Mouse (Mus musculus) ES-Bruce4 (cell line): ENCODE results near the gene Slc25a28. TPM values are rescaled to one million over a fixed set of nuclear protein-coding genes. Genes with fewer than 3 reads are reported as not detected.

Experiments used
- H3K27ac ChIP-seq: 2 replicates; pipeline ENCODE4 v1.5.1; 2012; ENCODE audit warnings: low read length, inconsistent platforms; ENCODE audit not compliant: insufficient read depth
- H3K27me3 ChIP-seq: 2 replicates; pipeline ENCODE4 v1.6.1; 2012; ENCODE audit warnings: mild to moderate bottlenecking, low read length, inconsistent platforms; ENCODE audit not compliant: control insufficient read depth, poor library complexity, insufficient read depth, severe bottlenecking
- H3K36me3 ChIP-seq: 2 replicates; pipeline ENCODE4 v1.6.1; 2012; ENCODE audit warnings: inconsistent platforms, mild to moderate bottlenecking, low read length, moderate library complexity; ENCODE audit not compliant: control insufficient read depth, poor library complexity, insufficient read depth, severe bottlenecking
- H3K4me1 ChIP-seq: one replicate; pipeline ENCODE4 v1.8.1; 2011; ENCODE audit warnings: low read length; ENCODE audit not compliant: control insufficient read depth, insufficient read depth
- H3K4me3 ChIP-seq: 2 replicates; pipeline ENCODE4 v1.5.1; 2011; ENCODE audit warnings: low read depth, mild to moderate bottlenecking, low read length
- H3K9ac ChIP-seq: 2 replicates; pipeline ENCODE4 v1.6.1; 2012; ENCODE audit warnings: low read depth, mild to moderate bottlenecking, inconsistent platforms; ENCODE audit not compliant: poor library complexity, severe bottlenecking
- H3K9me3 ChIP-seq: replicated peaks from 2 replicates; pipeline ENCODE4 v1.6.1; 2012; ENCODE audit warnings: mild to moderate bottlenecking, low read length, inconsistent platforms; ENCODE audit not compliant: control insufficient read depth, poor library complexity, insufficient read depth, severe bottlenecking
- CTCF ChIP-seq: IDR thresholded peaks from one replicate; pipeline ENCODE4 v1.8.1; 2011; ENCODE audit warnings: low read depth, low read length
- EP300 ChIP-seq: IDR thresholded peaks from 2 replicates; pipeline ENCODE4 v1.6.1; 2011; ENCODE audit warnings: low read depth, low read length; ENCODE audit not compliant: insufficient read depth
- POLR2A ChIP-seq: IDR thresholded peaks from one replicate; pipeline ENCODE4 v1.8.1; 2011; ENCODE audit warnings: low read length; ENCODE audit not compliant: insufficient read depth
- polyA plus RNA-seq: library from polyadenylated mRNA; stranded (reverse); fragments of >200 nt; gene quantifications from 2 replicates; pipeline ENCODE4 v1.2.4, GENCODE M21; 2011; ENCODE audit warnings: low read depth; ENCODE audit not compliant: missing spikeins, insufficient read depth, insufficient read length

Gene Slc25a28
- polyA plus RNA-seq, 1 experiment = 31.2 TPM

- Histone ChIP-seq H3K9me3 (no peaks in the 10 kb centered on the region), H3K27me3 (no peaks in the 10 kb centered on the region), H3K4me1 (peaks cover 2% of the 10 kb centered on the region), H3K9ac (no peak overlapping the region), H3K4me3 (no peak overlapping the region), H3K27ac (no peak overlapping the region), H3K36me3 (no peaks in the 10 kb centered on the region)
- no peak for TF ChIP-seq CTCF
- TF ChIP-seq POLR2A = no peak
- no peak for TF ChIP-seq EP300
Measured at GRCm38 (mm10) chr19:43681541-43681940, 6.9 kb upstream of the Slc25a28 start.

GRCm38 (mm10) chr19:43679474-43679981 lies 4.8 kb upstream of the Slc25a28 start:
- H3K9ac ChIP-seq = no peak overlapping the region
- no peaks in the 10 kb centered on the region for H3K36me3 ChIP-seq
- H3K4me3 ChIP-seq = no peak overlapping the region
- no peaks in the 10 kb centered on the region for H3K9me3 ChIP-seq
- no peak overlapping the region for H3K27ac ChIP-seq
- H3K4me1 ChIP-seq = peaks cover 2% of the 10 kb centered on the region
- no peaks in the 10 kb centered on the region for H3K27me3 ChIP-seq
- no peak for TF ChIP-seq CTCF
- TF ChIP-seq EP300 = no peak
- no peak for TF ChIP-seq POLR2A

- TF ChIP-seq EP300 (no peak), POLR2A (no peak)
- H3K4me3 ChIP-seq = no peak overlapping the region
- no peaks in the 10 kb centered on the region for H3K9me3 ChIP-seq
- no peak overlapping the region for H3K9ac ChIP-seq
- H3K4me1 ChIP-seq = peaks cover 2% of the 10 kb centered on the region
- H3K27me3 ChIP-seq = no peaks in the 10 kb centered on the region
- no peak overlapping the region for H3K27ac ChIP-seq
- H3K36me3 ChIP-seq = no peaks in the 10 kb centered on the region
Measured at GRCm38 (mm10) chr19:43678467-43679003, 3.9 kb upstream of the Slc25a28 start.

GRCm38 (mm10) chr19:43675525-43676400 lies 1.1 kb upstream of the Slc25a28 start:
- Histone ChIP-seq H3K9me3 (no peaks in the 10 kb centered on the region), H3K27ac (peak overlapping the region; percentile 54), H3K4me1 (peaks cover 2% of the 10 kb centered on the region), H3K27me3 (no peaks in the 10 kb centered on the region), H3K9ac (peak overlapping the region; percentile 60), H3K36me3 (no peaks in the 10 kb centered on the region), H3K4me3 (peak overlapping the region; percentile 69)
- TF ChIP-seq POLR2A = no peak
- TF ChIP-seq CTCF = no peak
- TF ChIP-seq EP300 = no peak

- peaks cover 3% of the 10 kb centered on the region for H3K4me1 ChIP-seq
- H3K4me3 ChIP-seq = peak overlapping the region; percentile 89
- H3K36me3 ChIP-seq = no peaks in the 10 kb centered on the region
- H3K9ac ChIP-seq = peak overlapping the region; percentile 86
- no peaks in the 10 kb centered on the region for H3K9me3 ChIP-seq
- H3K27ac ChIP-seq = no peak overlapping the region
- no peaks in the 10 kb centered on the region for H3K27me3 ChIP-seq
- TF ChIP-seq CTCF (no peak), POLR2A (no peak)
Measured at GRCm38 (mm10) chr19:43674316-43674689, 378 bp downstream of the Slc25a28 start.
